Mouse (Mus musculus) erythroblast, embryonic 14.5 days (primary cell): ENCODE data around the gene Adam23. TPM values are rescaled to one million over a fixed set of nuclear protein-coding genes. Genes with fewer than 3 reads are reported as not detected.

Source experiments
- H3K27me3 ChIP-seq: 2 replicates; pipeline ENCODE4 v1.6.1; 2012; ENCODE audit warnings: inconsistent platforms; ENCODE audit not compliant: control insufficient read depth
- H3K36me3 ChIP-seq: 2 replicates; pipeline ENCODE4 v1.6.1; 2012; ENCODE audit warnings: mild to moderate bottlenecking, inconsistent platforms; ENCODE audit not compliant: control insufficient read depth
- H3K4me1 ChIP-seq: 2 replicates; pipeline ENCODE4 v1.6.1; 2012; ENCODE audit warnings: inconsistent platforms; ENCODE audit not compliant: control insufficient read depth
- H3K4me3 ChIP-seq: replicated peaks from 2 replicates; pipeline ENCODE3; 2012; ENCODE audit warnings: moderate library complexity, mild to moderate bottlenecking, inconsistent platforms
- H3K9me3 ChIP-seq: 2 replicates; pipeline ENCODE4 v1.6.1; 2012; ENCODE audit warnings: low read length, inconsistent platforms, mixed read lengths; ENCODE audit not compliant: control insufficient read depth
- GATA1 ChIP-seq: IDR thresholded peaks from 2 replicates; pipeline ENCODE4 v1.6.1; 2012; ENCODE audit warnings: low read length, inconsistent platforms, mixed read lengths
- TAL1 ChIP-seq: IDR thresholded peaks from 3 replicates; pipeline ENCODE4 v1.6.1; 2012; ENCODE audit warnings: low read length, inconsistent platforms, mixed read lengths
- polyA plus RNA-seq: library from polyadenylated mRNA; stranded (reverse); fragments of >175 nt; gene quantifications from 2 replicates; pipeline ENCODE4 v1.2.3, GENCODE M21; 2012

Gene Adam23
- polyA plus RNA-seq, 1 experiment = not detected

GRCm38 (mm10) chr1:63459926-63460325 lies 14.2 kb downstream of the Adam23 start:
- Histone ChIP-seq H3K4me3 (no peak overlapping the region), H3K36me3 (no peaks in the 10 kb centered on the region), H3K9me3 (no peaks in the 10 kb centered on the region), H3K4me1 (no peaks in the 10 kb centered on the region), H3K27me3 (no peaks in the 10 kb centered on the region)
- TF ChIP-seq TAL1 = no peak

GRCm38 (mm10) chr1:63464441-63464840 lies 18.8 kb downstream of the Adam23 start:
- H3K27me3 ChIP-seq = no peaks in the 10 kb centered on the region
- H3K4me1 ChIP-seq = no peaks in the 10 kb centered on the region
- TF ChIP-seq TAL1 = no peak
- TF ChIP-seq GATA1 = no peak
- no peaks in the 10 kb centered on the region for H3K36me3 ChIP-seq
- no peak overlapping the region for H3K4me3 ChIP-seq
- H3K9me3 ChIP-seq = no peaks in the 10 kb centered on the region

GRCm38 (mm10) chr1:63473272-63473671 lies 27.6 kb downstream of the Adam23 start:
- no peaks in the 10 kb centered on the region for H3K4me1 ChIP-seq
- H3K9me3 ChIP-seq = no peaks in the 10 kb centered on the region
- no peaks in the 10 kb centered on the region for H3K27me3 ChIP-seq
- TF ChIP-seq TAL1 = no peak
- TF ChIP-seq GATA1 = no peak
- no peaks in the 10 kb centered on the region for H3K36me3 ChIP-seq
- no peak overlapping the region for H3K4me3 ChIP-seq

- TF ChIP-seq GATA1 = no peak
- no peak for TF ChIP-seq TAL1
- no peak overlapping the region for H3K4me3 ChIP-seq
- no peaks in the 10 kb centered on the region for H3K4me1 ChIP-seq
- no peaks in the 10 kb centered on the region for H3K36me3 ChIP-seq
- H3K27me3 ChIP-seq = no peaks in the 10 kb centered on the region
- no peaks in the 10 kb centered on the region for H3K9me3 ChIP-seq
These were observed 28.0 kb downstream of the Adam23 start for GRCm38 (mm10) chr1:63473696-63474095.

GRCm38 (mm10) chr1:63478946-63479345 lies 33.3 kb downstream of the Adam23 start:
- H3K27me3 ChIP-seq = no peaks in the 10 kb centered on the region
- no peaks in the 10 kb centered on the region for H3K36me3 ChIP-seq
- TF ChIP-seq TAL1 (no peak), GATA1 (no peak)
- no peak overlapping the region for H3K4me3 ChIP-seq
- H3K9me3 ChIP-seq = no peaks in the 10 kb centered on the region
- H3K4me1 ChIP-seq = no peaks in the 10 kb centered on the region

GRCm38 (mm10) chr1:63484646-63485045 lies 39.0 kb downstream of the Adam23 start:
- TF ChIP-seq TAL1 (no peak), GATA1 (no peak)
- H3K4me1 ChIP-seq = no peaks in the 10 kb centered on the region

GRCm38 (mm10) chr1:63486646-63487045 lies 41.0 kb downstream of the Adam23 start:
- no peak for TF ChIP-seq TAL1
- no peak for TF ChIP-seq GATA1

More at GRCm38 (mm10) chr1:63484646-63485045, 39.0 kb downstream of the Adam23 start:
- H3K27me3 ChIP-seq = no peaks in the 10 kb centered on the region
- no peaks in the 10 kb centered on the region for H3K9me3 ChIP-seq
- no peak overlapping the region for H3K4me3 ChIP-seq
- no peaks in the 10 kb centered on the region for H3K36me3 ChIP-seq

GRCm38 (mm10) chr1:63491001-63491400 lies 45.3 kb downstream of the Adam23 start:
- no peaks in the 10 kb centered on the region for H3K4me1 ChIP-seq
- H3K27me3 ChIP-seq = no peaks in the 10 kb centered on the region
- no peaks in the 10 kb centered on the region for H3K36me3 ChIP-seq
- H3K4me3 ChIP-seq = no peak overlapping the region
- no peak for TF ChIP-seq GATA1
- no peak for TF ChIP-seq TAL1
- no peaks in the 10 kb centered on the region for H3K9me3 ChIP-seq

More at GRCm38 (mm10) chr1:63486646-63487045, 41.0 kb downstream of the Adam23 start:
- H3K9me3 ChIP-seq = no peaks in the 10 kb centered on the region
- no peaks in the 10 kb centered on the region for H3K36me3 ChIP-seq
- no peak overlapping the region for H3K4me3 ChIP-seq
- H3K27me3 ChIP-seq = no peaks in the 10 kb centered on the region
- H3K4me1 ChIP-seq = no peaks in the 10 kb centered on the region

GRCm38 (mm10) chr1:63493325-63493724 lies 47.6 kb downstream of the Adam23 start:
- TF ChIP-seq GATA1 = no peak
- no peak for TF ChIP-seq TAL1
- H3K27me3 ChIP-seq = no peaks in the 10 kb centered on the region

GRCm38 (mm10) chr1:63507386-63507785 lies 61.7 kb downstream of the Adam23 start:
- no peaks in the 10 kb centered on the region for H3K9me3 ChIP-seq
- no peak for TF ChIP-seq TAL1
- TF ChIP-seq GATA1 = no peak
- H3K4me3 ChIP-seq = no peak overlapping the region
- H3K36me3 ChIP-seq = no peaks in the 10 kb centered on the region
- H3K4me1 ChIP-seq = no peaks in the 10 kb centered on the region
- no peaks in the 10 kb centered on the region for H3K27me3 ChIP-seq

More at GRCm38 (mm10) chr1:63493325-63493724, 47.6 kb downstream of the Adam23 start:
- H3K36me3 ChIP-seq = no peaks in the 10 kb centered on the region
- no peaks in the 10 kb centered on the region for H3K9me3 ChIP-seq
- no peak overlapping the region for H3K4me3 ChIP-seq
- no peaks in the 10 kb centered on the region for H3K4me1 ChIP-seq
